Mouse (Mus musculus): ENCODE data around the gene Tmem230.

DNA sequence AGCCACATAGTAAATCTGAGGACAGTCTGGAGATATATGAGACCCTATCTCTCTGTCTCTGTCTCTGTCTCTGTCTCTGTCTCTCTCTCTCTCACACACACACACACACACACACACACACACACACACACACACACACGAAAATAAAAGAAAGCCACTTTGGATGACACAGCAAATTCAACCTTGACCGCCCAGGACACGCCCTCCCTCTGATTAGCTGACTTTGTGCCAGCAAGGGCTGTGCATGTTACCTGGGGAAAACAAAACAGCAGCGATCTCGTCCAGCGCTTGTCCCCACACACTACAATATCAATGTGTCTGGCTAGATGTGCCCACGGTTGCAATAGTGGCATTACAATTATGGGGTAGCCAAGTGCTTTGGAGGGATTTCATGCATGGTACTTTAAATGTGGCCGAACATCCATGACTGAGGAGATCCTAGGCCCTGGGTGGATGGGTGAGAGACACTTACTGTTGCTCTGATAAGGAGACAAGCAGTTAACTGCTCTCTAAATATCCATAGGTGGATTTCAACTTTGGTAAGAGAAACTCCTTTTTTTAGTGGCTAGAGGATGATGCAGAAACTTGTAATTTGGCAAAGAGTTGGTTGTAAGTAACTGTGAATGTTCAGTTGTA, 39.2 kb downstream of the Tmem230 start:
- TF ChIP-seq CTCF (IDR thresholded peaks at IDR 0.05; ENCODE audit: insufficient read depth, low read length) (no peak), POLR2A (IDR thresholded peaks at IDR 0.05; ENCODE audit: borderline replicate concordance, extremely low read depth, low read depth, low read length) (no peak)

Measured in lung, adult 2 months (tissue).